Mouse (Mus musculus) limb, embryonic 13.5 days (tissue): ENCODE results near the gene Mcat. TPM values are rescaled to one million over a fixed set of nuclear protein-coding genes. Genes with fewer than 3 reads are reported as not detected.
"Not testable (repeated sequence)": the region's sequence is repeated elsewhere in the genome, so short reads cannot be mapped to it uniquely, and the experiment has no call there.

Experiments
- ATAC-seq: fragments of 200-750 bp; cut with Nextera tagmentation; 2 replicates; pipeline ENCODE4 v1.8.0; 2017; ENCODE audit warnings: low read depth, moderate number of reproducible peaks, moderate TSS enrichment; ENCODE audit not compliant: low FRiP score
- H3K27ac ChIP-seq: fragments of 300-500 bp; sonication (generic); 2 replicates; pipeline ENCODE4 v1.5.1; 2015; ENCODE audit warnings: inconsistent platforms, mild to moderate bottlenecking, moderate library complexity
- H3K27me3 ChIP-seq: fragments of 300-500 bp; sonication (generic); 2 replicates; pipeline ENCODE4 v1.6.1; 2015; ENCODE audit warnings: mild to moderate bottlenecking, inconsistent platforms
- H3K36me3 ChIP-seq: fragments of 300-500 bp; sonication (generic); 2 replicates; pipeline ENCODE4 v1.6.1; 2015; ENCODE audit warnings: inconsistent platforms, mild to moderate bottlenecking, moderate library complexity
- H3K4me1 ChIP-seq: fragments of 300-500 bp; sonication (generic); 2 replicates; pipeline ENCODE4 v1.6.1; 2015; ENCODE audit warnings: inconsistent platforms
- H3K4me2 ChIP-seq: fragments of 300-500 bp; sonication (generic); replicated peaks from 2 replicates; pipeline ENCODE4 v1.6.1; 2015; ENCODE audit warnings: inconsistent platforms, mild to moderate bottlenecking, moderate library complexity
- H3K4me3 ChIP-seq: fragments of 300-500 bp; sonication (generic); 2 replicates; pipeline ENCODE4 v1.5.1; 2015; ENCODE audit warnings: moderate library complexity, mild to moderate bottlenecking, inconsistent platforms
- H3K9ac ChIP-seq: fragments of 300-500 bp; sonication (generic); 2 replicates; pipeline ENCODE4 v1.6.1; 2015; ENCODE audit warnings: mild to moderate bottlenecking, inconsistent platforms
- H3K9me3 ChIP-seq: fragments of 300-500 bp; sonication (generic); 2 replicates; pipeline ENCODE4 v1.6.1; 2016; ENCODE audit warnings: inconsistent platforms
- WGBS: fragments of 180-500 bp; shearing (Covaris S2); methylation state at CpG from one replicate; pipeline ENCODE4 v1.1.7; 2015; 5-methylcytosine and 5-hydroxymethylcytosine counted together
- polyA plus RNA-seq: library from polyadenylated mRNA; unstranded; fragments of >200 nt; fragmentation: Nextera tagmentation; extraction: Ambion mirVana; gene quantifications from 2 replicates; pipeline ENCODE4 v1.2.1, GENCODE M21; 2015

The Mcat gene
- polyA plus RNA-seq, 1 experiment from 2014 or later, result 39.4 TPM

GRCm38 (mm10) chr15:83518215-83519048, 45.2 kb downstream of the Mcat start:
- Histone ChIP-seq H3K4me1 (0 out of 2 replicates have a peak, but pooled peaks cover 5% of the 10 kb centered on the region), H3K27me3 (peaks cover 5% of the 10 kb centered on the region), H3K4me2 (peak overlapping the region; percentile 28), H3K36me3 (no peaks in the 10 kb centered on the region), H3K9me3 (no peaks in the 10 kb centered on the region), H3K4me3 (no peak overlapping the region), H3K9ac (no peak overlapping the region), H3K27ac (no peak overlapping the region)
- ATAC-seq, result no peak
- WGBS, result 38% methylated on average over 20 of the region's 20 CpGs

GRCm38 (mm10) chr15:83515018-83515417, 48.6 kb downstream of the Mcat start:
- WGBS, result 66% methylated on average over 5 of the region's 5 CpGs
- no peak overlapping the region for H3K4me3 ChIP-seq

GRCm38 (mm10) chr15:83512489-83513281, 50.9 kb downstream of the Mcat start:
- Histone ChIP-seq H3K27me3 (no peaks in the 10 kb centered on the region), H3K27ac (no peak overlapping the region), H3K4me1 (peaks cover 14% of the 10 kb centered on the region), H3K9me3 (no peaks in the 10 kb centered on the region), H3K4me2 (no peak overlapping the region), H3K4me3 (no peak overlapping the region), H3K36me3 (no peaks in the 10 kb centered on the region), H3K9ac (no peak overlapping the region)
- ATAC-seq, result no peak
- WGBS, result 75% methylated on average over 13 of the region's 13 CpGs

More at GRCm38 (mm10) chr15:83515018-83515417, 48.6 kb downstream of the Mcat start:
- Histone ChIP-seq H3K4me1 (peaks cover 11% of the 10 kb centered on the region), H3K4me2 (no peak overlapping the region), H3K9me3 (no peaks in the 10 kb centered on the region), H3K27me3 (no peaks in the 10 kb centered on the region), H3K27ac (no peak overlapping the region), H3K9ac (no peak overlapping the region), H3K36me3 (no peaks in the 10 kb centered on the region)
- ATAC-seq, result no peak

- H3K9ac ChIP-seq, result peak within 1 kb of the TSS; percentile 68
- peak; percentile 96 for ATAC-seq
- peaks cover 14% of the 10 kb centered on the region for H3K4me1 ChIP-seq
- H3K4me2 ChIP-seq, result peak within 1 kb of the TSS; percentile 84
- no peaks in the 10 kb centered on the region for H3K36me3 ChIP-seq
- WGBS, result 12% methylated on average over 41 of the region's 41 CpGs
- H3K27ac ChIP-seq, result no peak within 1 kb of the TSS
- peak within 1 kb of the TSS; percentile 64 for H3K4me3 ChIP-seq
- no peaks in the 10 kb centered on the region for H3K27me3 ChIP-seq
- H3K9me3 ChIP-seq, result no peaks in the 10 kb centered on the region
Measured at GRCm38 (mm10) chr15:83510805-83511405, 52.7 kb downstream of the Mcat start, which contains the start of gene Ttll1. Ttll1 (minus strand) TSS chr15:83510893.

GRCm38 (mm10) chr15:83509950-83510804, 53.4 kb downstream of the Mcat start:
- WGBS, result 27% methylated on average over 17 of the region's 17 CpGs
- Histone ChIP-seq H3K4me1 (peaks cover 14% of the 10 kb centered on the region), H3K9ac (peak overlapping the region; percentile 68), H3K27ac (no peak overlapping the region), H3K4me2 (peak overlapping the region; percentile 84), H3K36me3 (peaks cover 2% of the 10 kb centered on the region; the same call in 1 of the 2 replicates), H3K9me3 (no peaks in the 10 kb centered on the region), H3K4me3 (peak overlapping the region; percentile 64), H3K27me3 (no peaks in the 10 kb centered on the region)
- peak; percentile 79 for ATAC-seq

- not testable (repeated sequence) for H3K4me3 ChIP-seq, H3K9me3 ChIP-seq, ATAC-seq, H3K4me2 ChIP-seq, H3K27me3 ChIP-seq, H3K27ac ChIP-seq, H3K9ac ChIP-seq, H3K4me1 ChIP-seq
- 69% methylated on average over 6 of the region's 6 CpGs for WGBS
- H3K36me3 ChIP-seq, result peaks cover 61% of the 10 kb centered on the region
Measured at GRCm38 (mm10) chr15:83501483-83501882, 62.1 kb downstream of the Mcat start.

- WGBS, result 50% methylated on average over 3 of the region's 3 CpGs
- Histone ChIP-seq H3K27me3 (no peaks in the 10 kb centered on the region), H3K4me1 (no peaks in the 10 kb centered on the region), H3K4me2 (no peak overlapping the region), H3K9me3 (0 out of 2 replicates have a peak, but pooled peaks cover 3% of the 10 kb centered on the region), H3K36me3 (peaks cover 72% of the 10 kb centered on the region), H3K4me3 (no peak overlapping the region), H3K27ac (no peak overlapping the region), H3K9ac (no peak overlapping the region)
- no peak for ATAC-seq
Measured at GRCm38 (mm10) chr15:83500352-83500751, 63.2 kb downstream of the Mcat start.

- Histone ChIP-seq H3K4me1 (no peaks in the 10 kb centered on the region), H3K9ac (no peak overlapping the region), H3K9me3 (0 out of 2 replicates have a peak, but pooled peaks cover 3% of the 10 kb centered on the region), H3K27ac (no peak overlapping the region), H3K4me3 (no peak overlapping the region), H3K36me3 (peaks cover 79% of the 10 kb centered on the region), H3K4me2 (no peak overlapping the region), H3K27me3 (no peaks in the 10 kb centered on the region)
- ATAC-seq, result no peak
- WGBS, result 90% methylated on average over 10 of the region's 10 CpGs
Measured at GRCm38 (mm10) chr15:83499211-83499755, 64.3 kb downstream of the Mcat start.

GRCm38 (mm10) chr15:83497299-83497698, 66.3 kb downstream of the Mcat start:
- no peaks in the 10 kb centered on the region for H3K4me1 ChIP-seq
- H3K27me3 ChIP-seq, result no peaks in the 10 kb centered on the region
- H3K27ac ChIP-seq, result no peak overlapping the region
- 0 out of 2 replicates have a peak, but pooled peaks cover 3% of the 10 kb centered on the region for H3K9me3 ChIP-seq
- H3K36me3 ChIP-seq, result peaks cover 88% of the 10 kb centered on the region
- H3K4me2 ChIP-seq, result no peak overlapping the region
- H3K4me3 ChIP-seq, result no peak overlapping the region
- no peak overlapping the region for H3K9ac ChIP-seq
- WGBS, result 91% methylated on average over 6 of the region's 6 CpGs
- ATAC-seq, result no peak
